Mouse (Mus musculus): Measurements from ENCODE around the gene D17H6S53E.
A peak's percentile ranks its signal among the peaks of the same experiment; 100 is the strongest.

GRCm38 (mm10) chr17:35079778-35080177 lies 46.4 kb upstream of the D17H6S53E start:
- peak; percentile 8; the same call in 1 of the 2 replicates for TF ChIP-seq CTCF (IDR thresholded peaks at IDR 0.05)
- no peak for TF ChIP-seq POLR2A (IDR thresholded peaks at IDR 0.05; ENCODE audit: insufficient read depth, low read depth, low read length)
- no peak for TF ChIP-seq EP300 (IDR thresholded peaks at IDR 0.05; ENCODE audit: insufficient read depth, low read depth, low read length)

Data from heart, adult 2 months (tissue).